Mouse (Mus musculus) kidney, embryonic 15.5 days (tissue): ENCODE measurements around the gene Vps37b. TPM values are rescaled to one million over a fixed set of nuclear protein-coding genes. Genes with fewer than 3 reads are reported as not detected.

ENCODE experiments used
- ATAC-seq: fragments of 200-750 bp; cut with Nextera tagmentation; replicated peaks from 2 replicates; pipeline ENCODE4 v1.8.0; 2017; ENCODE audit warnings: moderate TSS enrichment; ENCODE audit not compliant: low FRiP score
- H3K27ac ChIP-seq: fragments of 300-500 bp; sonication (generic); 2 replicates; pipeline ENCODE4 v1.5.1; 2015; ENCODE audit warnings: mild to moderate bottlenecking, inconsistent platforms
- H3K27me3 ChIP-seq: fragments of 300-500 bp; sonication (generic); 2 replicates; pipeline ENCODE4 v1.6.1; 2015; ENCODE audit warnings: inconsistent platforms
- H3K36me3 ChIP-seq: fragments of 300-500 bp; sonication (generic); 2 replicates; pipeline ENCODE4 v1.6.1; 2015; ENCODE audit warnings: inconsistent platforms
- H3K4me1 ChIP-seq: fragments of 300-500 bp; sonication (generic); 2 replicates; pipeline ENCODE4 v1.6.1; 2015; ENCODE audit warnings: inconsistent platforms
- H3K4me2 ChIP-seq: fragments of 300-500 bp; sonication (generic); 2 replicates; pipeline ENCODE4 v1.6.1; 2015; ENCODE audit warnings: moderate library complexity, mild to moderate bottlenecking, inconsistent platforms
- H3K4me3 ChIP-seq: fragments of 300-500 bp; sonication (generic); replicated peaks from 2 replicates; pipeline ENCODE4 v1.5.1; 2015; ENCODE audit warnings: mild to moderate bottlenecking, inconsistent platforms
- H3K9ac ChIP-seq: fragments of 300-500 bp; sonication (generic); 2 replicates; pipeline ENCODE4 v1.6.1; 2015; ENCODE audit warnings: mild to moderate bottlenecking, inconsistent platforms
- H3K9me3 ChIP-seq: fragments of 300-500 bp; sonication (generic); replicated peaks from 2 replicates; pipeline ENCODE4 v1.6.1; 2016; ENCODE audit warnings: inconsistent platforms
- WGBS: fragments of 180-500 bp; shearing (Covaris S2); methylation state at CpG from one replicate; pipeline ENCODE4 v1.1.7; 2015; ENCODE audit warnings: mixed read lengths; 5-methylcytosine and 5-hydroxymethylcytosine counted together
- polyA plus RNA-seq: library from polyadenylated mRNA; unstranded; fragments of >200 nt; fragmentation: Nextera tagmentation; extraction: Ambion mirVana; gene quantifications from 2 replicates; pipeline ENCODE4 v1.2.1, GENCODE M21; 2015

Gene Vps37b
- 33.8 and 35.3 TPM in 2 replicates for polyA plus RNA-seq

DNA sequence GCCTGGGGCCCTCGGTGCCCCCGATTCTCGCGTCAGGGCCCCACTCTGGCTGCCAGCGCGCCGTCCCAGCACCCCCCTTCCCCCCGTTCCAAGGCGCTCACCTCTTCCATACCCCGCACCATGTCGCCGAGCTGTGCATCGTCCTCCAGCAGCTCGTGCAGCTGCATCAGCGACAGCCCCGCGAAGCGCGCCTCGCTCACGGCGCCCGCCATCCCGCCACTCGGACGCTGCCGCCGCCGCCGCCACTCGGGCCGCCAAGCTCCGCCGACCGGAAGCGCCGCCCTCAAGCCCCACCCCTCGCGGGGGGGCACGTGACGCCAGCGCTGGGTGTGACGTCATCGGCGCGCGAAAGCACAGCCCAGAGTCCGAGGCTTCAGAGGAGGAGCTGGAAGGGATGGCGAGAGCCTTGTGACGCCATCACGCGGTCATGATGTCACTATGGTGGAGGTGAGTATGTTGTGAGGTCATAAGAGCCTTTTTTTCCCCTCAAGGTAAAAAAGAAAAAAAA, at the start of gene Vps37b:
Gene Vps37b, minus strand, starts transcription at position 270 of the 508 bp plus-strand sequence.
- Histone ChIP-seq H3K4me3 (peak within 1 kb of the TSS; percentile 91), H3K9ac (peak within 1 kb of the TSS; percentile 82), H3K36me3 (no peaks in the 10 kb centered on the region), H3K9me3 (no peaks in the 10 kb centered on the region), H3K4me1 (peaks cover 47% of the 10 kb centered on the region), H3K27ac (peak within 1 kb of the TSS; percentile 94), H3K27me3 (no peaks in the 10 kb centered on the region), H3K4me2 (peak within 1 kb of the TSS; percentile 83)
- ATAC-seq, result peak; percentile 50
- WGBS, result under 1% methylated on average over 52 of the region's 52 CpGs

DNA sequence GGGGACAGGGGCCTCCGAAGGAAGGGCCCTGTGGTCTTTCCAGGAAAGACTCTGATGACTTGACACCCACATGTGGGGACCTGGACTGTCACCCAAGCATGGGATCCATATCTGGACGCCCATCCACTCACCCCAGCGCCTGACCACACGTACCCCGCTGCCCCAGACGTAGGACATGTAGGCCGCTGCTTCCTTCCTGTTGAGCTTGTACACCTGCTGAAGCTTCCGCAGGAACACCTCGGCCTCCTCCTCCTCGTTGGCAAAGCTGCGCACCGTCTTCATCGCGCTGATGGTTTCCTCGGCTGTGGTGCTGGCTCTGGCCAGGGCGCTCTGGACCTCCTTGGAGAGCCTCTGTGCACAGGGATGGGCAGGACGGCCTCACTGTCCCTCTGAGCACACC, 47.8 kb upstream of the Vps37b start:
- no peaks in the 10 kb centered on the region for H3K36me3 ChIP-seq
- H3K27ac ChIP-seq, result no peak overlapping the region
- no peak for ATAC-seq
- WGBS, result 92% methylated on average over 17 of the region's 17 CpGs
- H3K4me3 ChIP-seq, result no peak overlapping the region
- no peak overlapping the region for H3K4me2 ChIP-seq
- no peaks in the 10 kb centered on the region for H3K9me3 ChIP-seq
- no peak overlapping the region for H3K9ac ChIP-seq
- no peaks in the 10 kb centered on the region for H3K27me3 ChIP-seq
- peaks cover 25% of the 10 kb centered on the region for H3K4me1 ChIP-seq

- H3K27me3 ChIP-seq, result no peaks in the 10 kb centered on the region
- ATAC-seq, result no peak
- H3K4me1 ChIP-seq, result peaks cover 34% of the 10 kb centered on the region
- H3K4me2 ChIP-seq, result no peak overlapping the region
- no peak overlapping the region for H3K9ac ChIP-seq
- H3K36me3 ChIP-seq, result no peaks in the 10 kb centered on the region
- H3K4me3 ChIP-seq, result no peak overlapping the region
- no peaks in the 10 kb centered on the region for H3K9me3 ChIP-seq
- 58% methylated on average over 9 of the region's 9 CpGs for WGBS
- H3K27ac ChIP-seq, result no peak overlapping the region
These were observed 46.8 kb upstream of the Vps37b start for GRCm38 (mm10) chr5:124078794-124079416.

GRCm38 (mm10) chr5:124077856-124078460, 45.9 kb upstream of the Vps37b start:
- H3K9me3 ChIP-seq, result no peaks in the 10 kb centered on the region
- no peak overlapping the region for H3K4me3 ChIP-seq
- no peak overlapping the region for H3K27ac ChIP-seq
- no peak overlapping the region for H3K9ac ChIP-seq
- no peak overlapping the region for H3K4me2 ChIP-seq
- WGBS, result 75% methylated on average over 6 of the region's 6 CpGs
- no peaks in the 10 kb centered on the region for H3K36me3 ChIP-seq
- ATAC-seq, result no peak
- H3K27me3 ChIP-seq, result no peaks in the 10 kb centered on the region
- H3K4me1 ChIP-seq, result peaks cover 41% of the 10 kb centered on the region

DNA sequence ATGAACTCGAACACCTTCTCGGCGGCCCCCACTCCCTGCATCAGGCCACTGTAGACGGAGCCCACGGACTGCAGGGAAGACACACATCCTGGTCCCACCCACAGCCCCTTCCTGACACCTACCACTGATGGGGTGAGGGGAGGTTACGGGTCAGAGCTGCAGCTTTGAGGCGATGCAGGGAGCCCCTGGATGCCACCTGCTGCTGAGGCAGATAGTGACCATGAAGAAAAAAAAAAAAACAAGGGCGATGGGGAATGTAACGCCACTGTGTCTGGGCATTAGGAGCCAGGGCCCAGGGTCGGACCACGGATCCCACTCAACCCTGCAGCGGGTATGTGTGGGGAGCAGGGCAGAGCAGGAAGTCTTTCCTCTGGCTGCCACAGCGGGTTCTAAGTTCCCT, 45.2 kb upstream of the Vps37b start:
- 79% methylated on average over 13 of the region's 13 CpGs for WGBS
- Histone ChIP-seq H3K4me3 (no peak overlapping the region), H3K9me3 (no peaks in the 10 kb centered on the region), H3K27ac (no peak overlapping the region), H3K9ac (no peak overlapping the region), H3K27me3 (no peaks in the 10 kb centered on the region), H3K36me3 (no peaks in the 10 kb centered on the region), H3K4me2 (no peak overlapping the region), H3K4me1 (peaks cover 41% of the 10 kb centered on the region)
- no peak for ATAC-seq

GRCm38 (mm10) chr5:124076559-124076958, 44.5 kb upstream of the Vps37b start:
- ATAC-seq, result no peak
- H3K27me3 ChIP-seq, result no peaks in the 10 kb centered on the region
- 50% methylated on average over 9 of the region's 9 CpGs for WGBS
- no peak overlapping the region for H3K9ac ChIP-seq
- H3K4me3 ChIP-seq, result no peak overlapping the region
- peak overlapping the region; percentile 10; the same call in 1 of the 2 replicates for H3K27ac ChIP-seq
- peaks cover 45% of the 10 kb centered on the region for H3K4me1 ChIP-seq
- H3K36me3 ChIP-seq, result no peaks in the 10 kb centered on the region
- H3K4me2 ChIP-seq, result no peak overlapping the region
- H3K9me3 ChIP-seq, result no peaks in the 10 kb centered on the region

DNA sequence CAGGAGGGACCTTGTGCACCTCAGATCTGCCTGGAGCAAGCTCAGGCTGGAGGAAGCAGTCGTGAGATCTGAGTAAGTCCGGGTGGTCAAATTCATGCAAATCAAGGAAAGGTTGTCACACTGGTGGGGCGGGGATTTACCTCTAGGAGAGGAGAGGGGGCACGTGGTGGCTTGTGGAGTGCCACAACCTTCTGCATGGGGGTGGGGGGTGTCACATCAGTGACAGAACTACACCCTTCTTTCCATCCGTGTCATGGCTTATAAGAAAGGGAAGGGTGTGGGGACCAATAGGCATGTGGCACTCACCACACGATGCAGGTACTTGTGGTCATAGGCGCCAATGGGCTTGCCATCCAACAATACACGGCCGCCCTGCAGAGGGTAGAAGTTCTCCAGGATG, 43.6 kb upstream of the Vps37b start:
- Histone ChIP-seq H3K36me3 (no peaks in the 10 kb centered on the region), H3K4me1 (peaks cover 52% of the 10 kb centered on the region), H3K9me3 (no peaks in the 10 kb centered on the region), H3K27me3 (no peaks in the 10 kb centered on the region), H3K4me3 (no peak overlapping the region), H3K9ac (no peak overlapping the region), H3K27ac (peak overlapping the region; percentile 37; the same call in 1 of the 2 replicates), H3K4me2 (no peak overlapping the region)
- no peak for ATAC-seq
- 66% methylated on average over 9 of the region's 9 CpGs for WGBS

GRCm38 (mm10) chr5:124074845-124075307, 42.8 kb upstream of the Vps37b start:
- 39% methylated on average over 10 of the region's 10 CpGs for WGBS
- H3K4me2 ChIP-seq, result no peak overlapping the region
- ATAC-seq, result 0 out of 2 replicates have a peak, but pooled peaks have one; percentile 1
- H3K4me3 ChIP-seq, result no peak overlapping the region
- peak overlapping the region; percentile 22; the same call in 1 of the 2 replicates for H3K27ac ChIP-seq
- peaks cover 54% of the 10 kb centered on the region for H3K4me1 ChIP-seq
- no peak overlapping the region for H3K9ac ChIP-seq
- H3K36me3 ChIP-seq, result no peaks in the 10 kb centered on the region
- no peaks in the 10 kb centered on the region for H3K27me3 ChIP-seq
- H3K9me3 ChIP-seq, result no peaks in the 10 kb centered on the region

GRCm38 (mm10) chr5:124073682-124074081, 41.6 kb upstream of the Vps37b start:
- Histone ChIP-seq H3K27ac (peak overlapping the region; percentile 68; the same call in 1 of the 2 replicates), H3K27me3 (no peaks in the 10 kb centered on the region), H3K36me3 (no peaks in the 10 kb centered on the region), H3K9ac (no peak overlapping the region), H3K4me2 (no peak overlapping the region), H3K4me3 (no peak overlapping the region), H3K9me3 (no peaks in the 10 kb centered on the region), H3K4me1 (peaks cover 54% of the 10 kb centered on the region)
- ATAC-seq, result peak; percentile 67
- 33% methylated on average over 9 of the region's 9 CpGs for WGBS

GRCm38 (mm10) chr5:124069657-124070056, 37.6 kb upstream of the Vps37b start:
- Histone ChIP-seq H3K9ac (no peak overlapping the region), H3K36me3 (no peaks in the 10 kb centered on the region), H3K9me3 (no peaks in the 10 kb centered on the region), H3K4me2 (no peak overlapping the region), H3K4me1 (peaks cover 27% of the 10 kb centered on the region), H3K27ac (no peak overlapping the region), H3K27me3 (no peaks in the 10 kb centered on the region), H3K4me3 (no peak overlapping the region)
- WGBS, result 72% methylated on average over 3 of the region's 3 CpGs
- ATAC-seq, result no peak

- H3K27ac ChIP-seq, result no peak overlapping the region
- WGBS, result 69% methylated on average over 12 of the region's 12 CpGs
- peaks cover 26% of the 10 kb centered on the region; the same call in 1 of the 2 replicates for H3K4me1 ChIP-seq
These were observed 30.2 kb upstream of the Vps37b start for GRCm38 (mm10) chr5:124062037-124062824.

GRCm38 (mm10) chr5:124059677-124060076, 27.6 kb upstream of the Vps37b start:
- 67% methylated on average over 5 of the region's 5 CpGs for WGBS
- ATAC-seq, result no peak

More at GRCm38 (mm10) chr5:124062037-124062824, 30.2 kb upstream of the Vps37b start:
- H3K9me3 ChIP-seq, result no peaks in the 10 kb centered on the region
- no peak overlapping the region for H3K4me2 ChIP-seq
- ATAC-seq, result no peak
- H3K27me3 ChIP-seq, result no peaks in the 10 kb centered on the region
- no peak overlapping the region for H3K9ac ChIP-seq
- no peak overlapping the region for H3K4me3 ChIP-seq
- no peaks in the 10 kb centered on the region for H3K36me3 ChIP-seq

More at GRCm38 (mm10) chr5:124059677-124060076, 27.6 kb upstream of the Vps37b start:
- H3K4me3 ChIP-seq, result no peak overlapping the region
- H3K27ac ChIP-seq, result peak overlapping the region; percentile 42; the same call in 1 of the 2 replicates
- H3K36me3 ChIP-seq, result no peaks in the 10 kb centered on the region
- no peaks in the 10 kb centered on the region for H3K27me3 ChIP-seq
- H3K9me3 ChIP-seq, result no peaks in the 10 kb centered on the region
- H3K9ac ChIP-seq, result no peak overlapping the region
- peaks cover 29% of the 10 kb centered on the region; the same call in 1 of the 2 replicates for H3K4me1 ChIP-seq
- no peak overlapping the region for H3K4me2 ChIP-seq
